Mouse (Mus musculus): Measurements from ENCODE around the gene Cd2. TPM values are rescaled to one million over a fixed set of nuclear protein-coding genes. Genes with fewer than 3 reads are reported as not detected.

Gene Cd2
- polyA plus RNA-seq, 1 experiment from 2014 or later = not detected

DNA sequence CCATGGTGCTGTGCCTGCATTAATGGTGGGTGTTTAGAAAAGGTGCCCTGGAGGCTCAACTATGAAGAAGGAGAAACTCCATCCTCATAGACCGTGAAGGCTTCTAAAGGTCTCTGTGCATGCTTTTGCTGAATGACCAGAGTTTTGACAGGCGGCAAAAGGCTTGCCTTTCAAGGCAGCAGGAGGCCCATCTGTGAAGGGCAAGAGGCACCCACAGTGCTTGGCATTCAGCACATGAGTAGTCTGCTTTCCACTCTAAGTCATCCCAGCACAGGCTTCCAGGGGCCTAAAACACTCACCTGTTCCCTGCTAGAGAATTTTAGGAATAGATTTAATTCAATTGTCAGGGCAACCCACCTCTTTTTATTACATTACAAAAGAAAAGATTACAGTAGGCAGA, 17.3 kb upstream of the Cd2 start:
- no peak overlapping the region for H3K4me3 ChIP-seq
- peaks cover 28% of the 10 kb centered on the region for H3K4me1 ChIP-seq
- H3K9me3 ChIP-seq = no peaks in the 10 kb centered on the region
- 82% methylated on average over 2 of the region's 2 CpGs for WGBS
- H3K9ac ChIP-seq = no peak overlapping the region
- H3K4me2 ChIP-seq (replicated peaks) = no peak overlapping the region
- no peak overlapping the region for H3K27ac ChIP-seq
- no peaks in the 10 kb centered on the region for H3K36me3 ChIP-seq
- H3K27me3 ChIP-seq = no peaks in the 10 kb centered on the region
- no peak for ATAC-seq (ENCODE audit: low FRiP score, low read depth)

GRCm38 (mm10) chr3:101304156-101304555, 16.4 kb upstream of the Cd2 start:
- WGBS = 10% methylated on average over 8 of the region's 8 CpGs
- H3K4me2 ChIP-seq (replicated peaks) = 0 out of 2 replicates have a peak overlapping the region, but pooled peaks have one; percentile 7
- peaks cover 31% of the 10 kb centered on the region for H3K4me1 ChIP-seq
- H3K9me3 ChIP-seq = no peaks in the 10 kb centered on the region
- H3K27ac ChIP-seq = no peak overlapping the region
- no peaks in the 10 kb centered on the region for H3K36me3 ChIP-seq
- H3K27me3 ChIP-seq = no peaks in the 10 kb centered on the region
- H3K4me3 ChIP-seq = no peak overlapping the region
- peak; percentile 45; the same call in 1 of the 2 replicates for ATAC-seq (ENCODE audit: low FRiP score, low read depth)
- no peak overlapping the region for H3K9ac ChIP-seq

DNA sequence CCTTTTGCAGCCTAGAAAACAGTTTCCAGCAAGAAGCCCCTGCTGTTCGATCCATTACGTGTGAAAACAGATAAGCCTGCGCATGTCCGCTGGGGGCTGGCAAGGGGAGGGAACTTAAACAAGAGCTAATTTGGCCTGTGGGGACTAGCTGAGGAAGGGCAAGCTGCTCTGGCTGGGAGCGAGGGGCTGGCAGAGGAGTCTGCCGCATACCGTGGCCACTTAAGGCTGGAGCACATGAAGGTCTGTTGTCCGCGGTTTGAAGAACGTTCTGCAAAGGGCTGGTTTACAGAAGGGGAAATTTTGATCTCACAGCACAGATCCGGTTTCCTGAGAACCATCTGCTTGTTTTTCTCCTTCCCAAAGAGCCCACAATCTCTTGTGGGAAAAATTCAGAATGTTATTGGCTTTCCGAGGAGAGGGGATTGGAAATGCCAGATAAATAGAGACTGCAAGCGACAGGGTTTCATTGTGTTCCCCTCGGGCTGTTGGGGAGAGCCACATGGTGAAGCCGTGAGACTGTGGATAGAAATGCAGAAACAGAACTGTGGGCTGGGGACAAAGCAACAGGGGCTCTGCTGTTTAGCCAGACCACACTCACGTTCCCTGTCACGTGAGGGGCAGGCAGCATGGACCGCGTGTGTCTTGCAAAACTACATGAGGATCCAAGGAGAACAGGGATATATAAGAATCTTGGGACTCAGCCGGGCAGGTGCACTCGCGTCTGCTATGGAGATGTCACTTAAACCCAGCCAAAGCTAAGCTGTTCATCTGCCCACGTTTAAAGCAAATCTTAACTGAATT, 12.7 kb upstream of the Cd2 start:
- no peak for ATAC-seq (ENCODE audit: low FRiP score, low read depth)
- Histone ChIP-seq H3K4me1 (peaks cover 32% of the 10 kb centered on the region), H3K27ac (no peak overlapping the region), H3K4me3 (peak overlapping the region; percentile 20; the same call in 1 of the 2 replicates), H3K9ac (0 out of 2 replicates have a peak overlapping the region, but pooled peaks have one; percentile 4), H3K4me2 (replicated peaks) (peak overlapping the region; percentile 59), H3K9me3 (no peaks in the 10 kb centered on the region), H3K27me3 (no peaks in the 10 kb centered on the region; the same call in 1 of the 2 replicates), H3K36me3 (no peaks in the 10 kb centered on the region)
- WGBS = 22% methylated on average over 23 of the region's 23 CpGs

DNA sequence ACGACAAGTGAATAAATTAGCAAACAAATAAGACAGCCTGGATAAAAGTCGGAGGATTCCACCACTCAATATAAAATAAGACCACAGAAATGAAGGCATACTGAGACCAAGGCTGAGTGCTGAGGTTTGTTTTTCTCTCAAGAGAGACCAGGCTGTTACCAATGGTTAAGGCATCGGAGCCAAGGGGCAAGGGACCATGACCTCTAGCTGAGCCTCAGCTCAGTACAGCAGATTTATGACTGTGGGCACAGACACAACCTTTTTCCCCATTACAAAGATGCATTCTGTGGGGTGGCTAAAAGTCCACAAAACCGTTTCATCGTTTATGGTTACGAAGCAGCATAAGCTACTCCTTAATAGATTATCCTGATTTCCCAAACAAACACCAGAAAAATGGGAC, 11.9 kb upstream of the Cd2 start:
- Histone ChIP-seq H3K4me2 (replicated peaks) (peak overlapping the region; percentile 59; the same call in 1 of the 2 replicates), H3K9ac (no peak overlapping the region), H3K36me3 (no peaks in the 10 kb centered on the region), H3K27me3 (no peaks in the 10 kb centered on the region; the same call in 1 of the 2 replicates), H3K9me3 (no peaks in the 10 kb centered on the region), H3K27ac (peak overlapping the region; percentile 15; the same call in 1 of the 2 replicates), H3K4me1 (peaks cover 31% of the 10 kb centered on the region), H3K4me3 (no peak overlapping the region)
- WGBS = 62% methylated on average over 6 of the region's 6 CpGs
- no peak for ATAC-seq (ENCODE audit: low FRiP score, low read depth)

DNA sequence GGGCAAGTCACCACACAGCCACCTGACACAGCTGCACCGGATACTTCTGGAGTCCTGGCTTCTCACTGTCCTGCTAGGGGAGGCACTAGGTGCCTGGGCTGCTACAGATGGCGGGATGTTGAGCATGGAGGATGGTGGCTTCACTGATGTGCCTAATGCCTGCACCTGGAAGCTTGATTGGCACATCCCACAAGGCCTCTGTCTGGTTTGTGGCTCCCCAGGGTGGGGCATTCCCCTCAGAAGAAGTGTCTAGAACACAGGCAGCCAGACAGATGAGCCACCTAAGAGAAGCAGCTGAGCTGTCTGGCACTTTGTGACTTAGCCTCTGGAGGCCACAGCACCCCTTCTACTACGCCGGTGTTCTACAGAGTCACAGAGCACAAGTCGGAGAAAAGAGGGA, 9.5 kb upstream of the Cd2 start:
- no peak for ATAC-seq (ENCODE audit: low FRiP score, low read depth)
- Histone ChIP-seq H3K9me3 (no peaks in the 10 kb centered on the region), H3K27me3 (no peaks in the 10 kb centered on the region; the same call in 1 of the 2 replicates), H3K4me3 (no peak overlapping the region), H3K27ac (no peak overlapping the region), H3K4me2 (replicated peaks) (no peak overlapping the region), H3K36me3 (no peaks in the 10 kb centered on the region), H3K4me1 (peaks cover 23% of the 10 kb centered on the region), H3K9ac (no peak overlapping the region)
- WGBS = 90% methylated on average over 5 of the region's 5 CpGs

- H3K4me3 ChIP-seq = no peak overlapping the region
- ATAC-seq (ENCODE audit: low FRiP score, low read depth) = no peak
- no peak overlapping the region for H3K9ac ChIP-seq
- no peak overlapping the region for H3K27ac ChIP-seq
- no peaks in the 10 kb centered on the region for H3K9me3 ChIP-seq
- WGBS = 63% methylated on average over 15 of the region's 15 CpGs
- no peaks in the 10 kb centered on the region; the same call in 1 of the 2 replicates for H3K27me3 ChIP-seq
- H3K4me2 ChIP-seq (replicated peaks) = no peak overlapping the region
- H3K36me3 ChIP-seq = no peaks in the 10 kb centered on the region
- peaks cover 23% of the 10 kb centered on the region for H3K4me1 ChIP-seq
Measured at GRCm38 (mm10) chr3:101295931-101296820, 8.4 kb upstream of the Cd2 start.

DNA sequence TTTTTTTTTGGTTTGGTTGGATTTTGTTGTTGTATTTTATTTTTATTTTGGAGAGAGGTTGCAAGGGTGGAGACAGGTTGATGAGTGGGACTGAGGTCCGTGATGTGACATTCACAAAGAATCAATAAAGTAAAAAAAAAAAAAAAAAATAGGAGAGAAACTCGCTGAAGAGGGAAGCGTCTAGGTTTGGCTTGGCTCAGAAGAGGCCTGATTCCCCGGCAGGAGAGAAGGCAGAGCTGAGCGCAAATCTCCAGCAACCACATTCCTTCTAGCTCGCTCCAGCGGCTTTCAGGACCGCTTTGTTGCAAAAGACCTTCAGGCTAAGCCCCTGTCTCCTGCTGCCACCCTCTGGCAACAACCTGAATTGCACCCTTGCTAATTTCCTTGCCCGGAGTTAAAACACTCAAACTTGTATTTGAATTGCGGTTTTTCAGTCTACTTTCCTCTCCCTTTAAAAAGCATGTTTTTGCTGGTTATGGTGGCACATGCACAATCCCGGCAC, 7.7 kb upstream of the Cd2 start:
- Histone ChIP-seq H3K9me3 (no peaks in the 10 kb centered on the region), H3K4me3 (no peak overlapping the region), H3K27ac (no peak overlapping the region; the same call in 1 of the 2 replicates), H3K4me1 (peaks cover 19% of the 10 kb centered on the region), H3K4me2 (replicated peaks) (no peak overlapping the region), H3K27me3 (no peaks in the 10 kb centered on the region; the same call in 1 of the 2 replicates), H3K36me3 (no peaks in the 10 kb centered on the region), H3K9ac (no peak overlapping the region)
- WGBS = 5% methylated on average over 11 of the region's 11 CpGs
- ATAC-seq (ENCODE audit: low FRiP score, low read depth) = peak; percentile 65; the same call in 1 of the 2 replicates

GRCm38 (mm10) chr3:101294487-101295365, 7.0 kb upstream of the Cd2 start:
- Histone ChIP-seq H3K4me3 (no peak overlapping the region), H3K4me1 (peaks cover 12% of the 10 kb centered on the region), H3K9ac (no peak overlapping the region), H3K36me3 (no peaks in the 10 kb centered on the region), H3K9me3 (no peaks in the 10 kb centered on the region), H3K27me3 (no peaks in the 10 kb centered on the region; the same call in 1 of the 2 replicates), H3K27ac (no peak overlapping the region; the same call in 1 of the 2 replicates), H3K4me2 (replicated peaks) (no peak overlapping the region)
- 77% methylated on average over 10 of the region's 10 CpGs for WGBS
- no peak for ATAC-seq (ENCODE audit: low FRiP score, low read depth)

GRCm38 (mm10) chr3:101293571-101294135, 5.9 kb upstream of the Cd2 start:
- Histone ChIP-seq H3K9me3 (no peaks in the 10 kb centered on the region), H3K27ac (no peak overlapping the region), H3K4me2 (replicated peaks) (no peak overlapping the region), H3K27me3 (no peaks in the 10 kb centered on the region; the same call in 1 of the 2 replicates), H3K9ac (no peak overlapping the region), H3K4me1 (0 out of 2 replicates have a peak, but pooled peaks cover 5% of the 10 kb centered on the region), H3K36me3 (no peaks in the 10 kb centered on the region), H3K4me3 (no peak overlapping the region)
- 72% methylated on average over 8 of the region's 8 CpGs for WGBS
- no peak for ATAC-seq (ENCODE audit: low FRiP score, low read depth)

DNA sequence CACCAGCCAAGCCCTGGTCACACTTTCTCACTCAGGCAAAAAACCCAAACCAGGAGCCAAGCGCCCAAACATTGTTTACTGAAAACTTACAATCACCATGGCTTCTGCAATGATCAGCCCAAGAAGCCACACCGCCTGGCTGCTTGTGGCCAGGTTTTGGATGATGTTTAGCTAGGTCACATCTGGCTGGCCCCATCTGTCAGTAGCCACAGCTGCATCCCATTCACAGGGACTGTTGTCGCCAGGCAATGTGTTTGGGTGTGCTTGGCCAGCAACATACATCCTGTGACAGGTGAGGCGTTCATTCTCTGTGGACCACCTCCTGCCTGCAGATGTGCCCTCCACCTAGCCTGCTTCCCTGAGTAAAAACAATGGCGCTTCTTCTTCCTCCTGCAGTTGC, 4.9 kb upstream of the Cd2 start:
- H3K9me3 ChIP-seq = no peaks in the 10 kb centered on the region
- 0 out of 2 replicates have a peak, but pooled peaks cover 5% of the 10 kb centered on the region for H3K4me1 ChIP-seq
- H3K4me2 ChIP-seq (replicated peaks) = no peak overlapping the region
- 71% methylated on average over 5 of the region's 5 CpGs for WGBS
- H3K9ac ChIP-seq = no peak overlapping the region
- ATAC-seq (ENCODE audit: low FRiP score, low read depth) = no peak
- no peaks in the 10 kb centered on the region; the same call in 1 of the 2 replicates for H3K27me3 ChIP-seq
- H3K27ac ChIP-seq = no peak overlapping the region
- H3K36me3 ChIP-seq = no peaks in the 10 kb centered on the region
- H3K4me3 ChIP-seq = no peak overlapping the region
